Mouse (Mus musculus) forebrain, embryonic 10.5 days (tissue): ENCODE results near the gene Gpcpd1. TPM values are rescaled to one million over a fixed set of nuclear protein-coding genes. Genes with fewer than 3 reads are reported as not detected.
A peak's percentile ranks its signal among the peaks of the same experiment; 100 is the strongest.

ENCODE experiments used
- DNase-seq: peaks from one replicate; pipeline ENCODE4 v3.0.0-alpha.2; 2017; ENCODE audit warnings: low spot score; ENCODE audit errors: extremely low spot score
- H3K27ac ChIP-seq: fragments of 300-500 bp; sonication (generic); 2 replicates; pipeline ENCODE4 v1.5.1; 2016; ENCODE audit warnings: mild to moderate bottlenecking
- H3K27me3 ChIP-seq: fragments of 300-500 bp; sonication (generic); 2 replicates; pipeline ENCODE4 v1.6.1; 2016; ENCODE audit warnings: mild to moderate bottlenecking; ENCODE audit not compliant: poor library complexity, severe bottlenecking
- H3K36me3 ChIP-seq: fragments of 300-500 bp; sonication (generic); replicated peaks from 2 replicates; pipeline ENCODE4 v1.6.1; 2016; ENCODE audit warnings: mild to moderate bottlenecking, moderate library complexity
- H3K4me1 ChIP-seq: fragments of 300-500 bp; sonication (generic); 2 replicates; pipeline ENCODE4 v1.6.1; 2016
- H3K4me3 ChIP-seq: fragments of 300-500 bp; sonication (generic); 2 replicates; pipeline ENCODE4 v1.5.1; 2016; ENCODE audit warnings: mild to moderate bottlenecking, moderate library complexity
- H3K9me3 ChIP-seq: fragments of 300-500 bp; sonication (generic); 2 replicates; pipeline ENCODE4 v1.6.1; 2016; ENCODE audit warnings: mild to moderate bottlenecking, moderate library complexity
- WGBS: fragments of 180-500 bp; shearing (Covaris S2); methylation state at CpG from one replicate; pipeline ENCODE4 v1.1.7; 2016; 5-methylcytosine and 5-hydroxymethylcytosine counted together
- polyA plus RNA-seq: library from polyadenylated mRNA; unstranded; fragments of >200 nt; fragmentation: Nextera tagmentation; extraction: Ambion mirVana; gene quantifications from 2 replicates; pipeline ENCODE4 v1.2.1, GENCODE M21; 2016

The Gpcpd1 gene
- polyA plus RNA-seq, 1 experiment from 2014 or later: 31.7 TPM

DNA sequence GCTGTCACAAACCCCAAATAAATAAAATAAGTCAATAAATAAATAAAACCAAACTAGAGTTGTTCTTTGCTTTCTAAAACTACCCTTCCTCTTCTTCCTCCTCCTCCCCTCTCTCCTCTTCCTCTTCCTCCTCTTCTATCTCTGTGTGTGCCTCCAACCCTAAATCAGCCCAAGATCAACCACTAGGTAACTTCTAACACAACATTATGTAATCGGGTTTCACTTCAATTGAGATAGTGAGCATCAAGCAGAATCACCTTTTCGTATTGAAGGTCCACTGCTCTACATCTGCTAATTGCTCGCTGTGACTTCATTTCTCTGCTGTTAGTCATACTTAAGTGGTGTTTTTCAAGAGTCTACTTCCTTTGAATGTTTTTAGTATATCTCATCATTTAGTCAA, 8.8 kb downstream of the Gpcpd1 start:
- no peak for DNase-seq
- H3K36me3 ChIP-seq: peaks cover 6% of the 10 kb centered on the region; the same call in 1 of the 2 replicates
- H3K27ac ChIP-seq: no peak overlapping the region
- H3K4me1 ChIP-seq: peaks cover 17% of the 10 kb centered on the region
- 0 out of 2 replicates have a peak, but pooled peaks cover 2% of the 10 kb centered on the region for H3K9me3 ChIP-seq
- no peaks in the 10 kb centered on the region for H3K27me3 ChIP-seq
- H3K4me3 ChIP-seq: peak overlapping the region; percentile 87; the same call in 1 of the 2 replicates
- WGBS: 96% methylated on average over 3 of the region's 3 CpGs

DNA sequence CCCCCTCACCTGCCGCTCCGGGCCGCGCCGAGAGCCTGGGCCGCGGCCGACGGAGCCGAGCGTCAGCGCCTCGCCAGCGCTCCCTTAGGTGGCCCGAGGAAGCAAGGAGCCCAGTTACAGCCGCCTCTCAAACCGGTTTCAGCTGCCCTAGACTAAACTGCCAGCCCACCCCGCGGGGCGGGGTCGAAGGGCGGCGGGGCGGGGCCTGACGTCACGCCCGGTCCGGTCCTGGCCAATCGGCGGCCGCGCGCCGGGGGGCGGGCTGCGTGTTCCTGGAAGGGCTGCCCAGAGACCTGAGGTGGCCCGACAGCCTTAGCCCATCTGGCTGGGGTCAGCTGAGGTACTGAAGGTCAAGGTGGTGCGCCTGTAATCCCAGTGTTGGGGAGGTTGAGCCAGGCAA, 9.5 kb downstream of the Gpcpd1 start:
- WGBS: 1% methylated on average over 38 of the region's 38 CpGs
- Histone ChIP-seq H3K27me3 (no peaks in the 10 kb centered on the region), H3K27ac (peak overlapping the region; percentile 99), H3K36me3 (peaks cover 6% of the 10 kb centered on the region; the same call in 1 of the 2 replicates), H3K4me1 (peaks cover 17% of the 10 kb centered on the region), H3K9me3 (0 out of 2 replicates have a peak, but pooled peaks cover 2% of the 10 kb centered on the region), H3K4me3 (peak overlapping the region; percentile 87)
- DNase-seq: peak; percentile 94

- WGBS: 0% methylated on average over 41 of the region's 41 CpGs
- H3K9me3 ChIP-seq: 0 out of 2 replicates have a peak, but pooled peaks cover 2% of the 10 kb centered on the region
- peaks cover 17% of the 10 kb centered on the region for H3K4me1 ChIP-seq
- peaks cover 6% of the 10 kb centered on the region; the same call in 1 of the 2 replicates for H3K36me3 ChIP-seq
- no peaks in the 10 kb centered on the region for H3K27me3 ChIP-seq
- peak; percentile 67 for DNase-seq
- peak overlapping the region; percentile 87 for H3K4me3 ChIP-seq
- H3K27ac ChIP-seq: peak overlapping the region; percentile 99
These were observed 10.0 kb downstream of the Gpcpd1 start for GRCm38 (mm10) chr2:132577431-132577981.

- no peaks in the 10 kb centered on the region for H3K27me3 ChIP-seq
- DNase-seq: no peak
These were observed 10.9 kb downstream of the Gpcpd1 start for GRCm38 (mm10) chr2:132576522-132577135.

DNA sequence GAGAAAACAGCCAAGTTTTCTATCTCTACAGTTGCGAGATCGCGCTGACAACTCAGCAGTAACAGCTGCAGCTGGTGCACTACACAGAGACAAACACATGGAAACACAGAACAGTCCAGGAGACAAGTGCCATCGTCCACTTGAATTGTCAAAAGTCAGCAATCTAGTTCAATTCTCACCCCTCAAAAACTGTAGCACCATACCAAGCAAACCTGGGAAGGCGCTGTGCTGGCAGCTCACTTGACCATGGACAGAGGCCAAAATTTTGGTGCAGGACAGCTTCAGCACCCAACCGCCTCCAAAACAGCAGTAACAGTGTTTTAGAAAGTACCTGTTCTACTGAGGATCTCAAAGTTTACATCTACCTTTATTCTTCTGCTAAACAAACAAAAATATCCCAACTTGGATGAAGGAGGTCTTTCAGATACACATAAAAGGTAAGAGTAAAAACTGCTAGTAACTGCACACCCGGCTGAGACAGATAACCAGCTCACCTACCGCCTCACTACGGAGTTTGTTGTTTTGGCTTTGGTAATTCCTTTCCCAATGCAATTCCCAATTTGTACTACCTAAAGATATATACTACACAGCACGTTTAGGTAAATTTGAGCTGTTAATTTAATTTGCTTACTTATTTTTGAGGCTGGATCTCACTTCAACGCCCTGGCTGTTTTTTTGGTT, 11.6 kb downstream of the Gpcpd1 start:
- peak overlapping the region; percentile 2; the same call in 1 of the 2 replicates for H3K4me3 ChIP-seq
- H3K36me3 ChIP-seq: peaks cover 16% of the 10 kb centered on the region
- DNase-seq: no peak

More at GRCm38 (mm10) chr2:132576522-132577135, 10.9 kb downstream of the Gpcpd1 start:
- 59% methylated on average over 3 of the region's 3 CpGs for WGBS
- H3K9me3 ChIP-seq: 0 out of 2 replicates have a peak, but pooled peaks cover 2% of the 10 kb centered on the region
- H3K27ac ChIP-seq: peak overlapping the region; percentile 99; the same call in 1 of the 2 replicates
- peak overlapping the region; percentile 87 for H3K4me3 ChIP-seq
- H3K4me1 ChIP-seq: peaks cover 17% of the 10 kb centered on the region
- peaks cover 9% of the 10 kb centered on the region for H3K36me3 ChIP-seq

DNA sequence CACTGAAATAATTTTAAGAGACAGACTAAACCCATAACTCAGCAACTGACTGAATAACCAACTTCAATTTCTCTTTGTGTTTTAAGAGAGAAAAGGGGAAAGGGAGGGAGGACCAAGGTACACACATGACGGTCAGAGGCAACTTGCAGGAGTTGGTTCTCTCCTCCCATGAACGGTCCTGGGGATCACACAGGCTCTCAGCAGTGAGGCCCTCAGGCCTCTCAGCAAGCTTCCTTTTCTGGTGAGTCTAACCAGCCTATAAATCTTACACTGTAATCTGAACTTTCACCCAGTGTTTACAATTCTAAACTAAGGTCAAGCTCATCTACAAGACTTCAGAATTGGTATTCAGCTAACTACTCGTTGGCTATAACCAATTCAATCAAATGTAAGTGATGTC, 12.3 kb downstream of the Gpcpd1 start:
- 0 out of 2 replicates have a peak, but pooled peaks cover 2% of the 10 kb centered on the region for H3K9me3 ChIP-seq
- H3K27me3 ChIP-seq: no peaks in the 10 kb centered on the region
- H3K27ac ChIP-seq: no peak overlapping the region
- no peak for DNase-seq
- H3K4me3 ChIP-seq: no peak overlapping the region
- H3K4me1 ChIP-seq: peaks cover 17% of the 10 kb centered on the region
- H3K36me3 ChIP-seq: peaks cover 22% of the 10 kb centered on the region
- 86% methylated on average over 3 of the region's 3 CpGs for WGBS

More for the DNA sequence above, 11.6 kb downstream of the Gpcpd1 start:
- Histone ChIP-seq H3K9me3 (0 out of 2 replicates have a peak, but pooled peaks cover 2% of the 10 kb centered on the region), H3K27ac (no peak overlapping the region), H3K4me1 (peaks cover 17% of the 10 kb centered on the region), H3K27me3 (no peaks in the 10 kb centered on the region)
- WGBS: 90% methylated on average over 11 of the region's 11 CpGs

GRCm38 (mm10) chr2:132573280-132573679, 14.2 kb downstream of the Gpcpd1 start:
- peaks cover 38% of the 10 kb centered on the region for H3K36me3 ChIP-seq
- H3K27me3 ChIP-seq: no peaks in the 10 kb centered on the region
- no peaks in the 10 kb centered on the region for H3K9me3 ChIP-seq
- 89% methylated on average over 2 of the region's 2 CpGs for WGBS
- no peak overlapping the region for H3K4me3 ChIP-seq
- DNase-seq: no peak
- no peak overlapping the region for H3K27ac ChIP-seq
- H3K4me1 ChIP-seq: peaks cover 17% of the 10 kb centered on the region

DNA sequence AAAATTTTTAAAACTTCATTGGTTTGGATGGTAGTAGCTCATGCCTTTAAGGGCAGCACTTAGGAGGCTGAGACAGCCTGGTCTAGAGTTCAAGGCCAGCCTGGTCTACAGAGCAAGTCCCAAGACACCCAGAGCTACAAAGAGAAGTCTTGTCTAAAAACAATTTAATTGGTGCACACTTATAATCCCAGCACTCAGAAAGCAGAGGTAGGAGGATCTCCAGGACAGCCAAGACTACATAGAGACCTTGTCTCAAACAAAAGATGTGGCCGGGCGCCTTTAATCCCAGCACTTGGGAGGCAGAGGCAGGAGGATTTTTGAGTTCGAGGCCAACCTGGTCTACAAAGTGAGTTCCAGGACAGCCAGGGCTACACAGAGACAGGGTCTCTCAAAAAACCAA, 14.9 kb downstream of the Gpcpd1 start:
- peaks cover 17% of the 10 kb centered on the region for H3K4me1 ChIP-seq
- H3K27ac ChIP-seq: no peak overlapping the region
- H3K4me3 ChIP-seq: no peak overlapping the region
- WGBS: 95% methylated on average over 3 of the region's 3 CpGs
- H3K9me3 ChIP-seq: no peaks in the 10 kb centered on the region
- H3K27me3 ChIP-seq: no peaks in the 10 kb centered on the region
- no peak for DNase-seq
- peaks cover 43% of the 10 kb centered on the region for H3K36me3 ChIP-seq

DNA sequence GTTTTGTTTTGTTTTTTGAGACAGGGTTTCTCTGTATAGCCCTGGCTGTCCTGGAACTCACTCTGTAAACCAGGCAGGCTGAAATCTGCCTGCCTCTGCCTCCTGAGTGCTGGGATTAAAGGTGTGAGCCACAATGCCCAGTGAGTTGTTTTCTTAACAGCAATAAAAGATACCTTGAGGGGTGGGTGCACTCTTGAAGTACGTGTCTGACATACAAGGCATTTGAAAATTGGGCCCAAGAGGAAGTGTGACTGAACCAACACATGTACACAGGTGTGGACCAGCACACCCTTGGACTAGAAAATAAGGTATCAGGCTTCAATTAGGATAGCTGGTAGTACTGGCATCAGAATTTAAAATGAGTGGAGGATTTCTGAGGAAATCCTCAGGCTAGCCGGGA, 16.2 kb downstream of the Gpcpd1 start:
- H3K36me3 ChIP-seq: peaks cover 57% of the 10 kb centered on the region

DNA sequence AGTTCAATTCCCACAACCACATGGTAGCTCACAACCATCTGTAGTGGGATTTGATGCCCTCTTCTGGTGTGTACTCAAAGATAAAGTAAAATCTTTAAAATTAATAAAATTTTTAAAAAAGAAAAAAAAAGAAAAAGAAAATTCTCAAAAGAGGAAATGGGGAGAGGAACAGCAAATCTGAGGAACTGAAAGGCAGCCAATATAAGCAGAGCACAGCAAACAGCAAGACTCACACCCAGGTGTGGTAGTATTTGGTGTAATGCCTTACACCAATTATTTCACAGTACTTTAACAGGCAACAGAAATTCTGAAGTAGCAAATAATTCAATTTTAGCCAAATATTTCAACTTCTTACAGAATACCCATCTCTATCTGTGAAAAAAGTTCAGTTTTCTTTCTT, 16.7 kb downstream of the Gpcpd1 start:
- no peak for DNase-seq
- Histone ChIP-seq H3K27ac (no peak overlapping the region), H3K4me3 (no peak overlapping the region), H3K36me3 (peaks cover 61% of the 10 kb centered on the region), H3K4me1 (peaks cover 4% of the 10 kb centered on the region), H3K27me3 (no peaks in the 10 kb centered on the region), H3K9me3 (no peaks in the 10 kb centered on the region)

More for the DNA sequence above, 16.2 kb downstream of the Gpcpd1 start:
- DNase-seq: no peak
- Histone ChIP-seq H3K27me3 (no peaks in the 10 kb centered on the region), H3K4me1 (peaks cover 8% of the 10 kb centered on the region), H3K27ac (no peak overlapping the region), H3K4me3 (no peak overlapping the region), H3K9me3 (no peaks in the 10 kb centered on the region)
- WGBS: 93% methylated on average over 2 of the region's 2 CpGs

GRCm38 (mm10) chr2:132569686-132570085, 17.8 kb downstream of the Gpcpd1 start:
- WGBS: 94% methylated on average over 6 of the region's 6 CpGs
- no peaks in the 10 kb centered on the region for H3K27me3 ChIP-seq
- H3K27ac ChIP-seq: no peak overlapping the region
- H3K4me1 ChIP-seq: no peaks in the 10 kb centered on the region
- H3K4me3 ChIP-seq: no peak overlapping the region
- no peak for DNase-seq
- no peaks in the 10 kb centered on the region for H3K9me3 ChIP-seq
- H3K36me3 ChIP-seq: peaks cover 66% of the 10 kb centered on the region

GRCm38 (mm10) chr2:132567414-132567813, 20.1 kb downstream of the Gpcpd1 start:
- Histone ChIP-seq H3K4me3 (no peak overlapping the region), H3K36me3 (peaks cover 83% of the 10 kb centered on the region), H3K27me3 (no peaks in the 10 kb centered on the region), H3K4me1 (no peaks in the 10 kb centered on the region), H3K27ac (no peak overlapping the region), H3K9me3 (no peaks in the 10 kb centered on the region)
- WGBS: 93% methylated on average over 2 of the region's 2 CpGs
- DNase-seq: no peak

DNA sequence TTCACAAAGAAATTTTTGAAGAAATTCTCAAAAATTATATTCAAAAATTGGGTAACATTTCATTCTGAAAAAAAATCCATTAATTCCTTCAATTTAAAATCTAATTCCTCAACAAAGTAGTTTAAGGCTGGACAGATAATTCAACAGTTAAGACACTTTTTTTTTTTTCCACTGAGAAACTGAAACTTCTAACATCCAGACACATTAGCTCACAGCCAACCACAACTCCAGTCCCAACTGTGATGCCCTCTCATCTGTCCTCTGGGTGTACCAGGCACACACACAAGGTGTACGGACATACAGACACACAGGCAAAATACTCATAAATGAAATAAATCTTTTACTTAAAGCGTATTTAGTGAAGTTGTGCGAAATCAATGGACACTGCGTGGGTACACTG, 25.7 kb downstream of the Gpcpd1 start:
- H3K4me3 ChIP-seq: no peak overlapping the region
- no peak for DNase-seq
- WGBS: 96% methylated on average over 4 of the region's 4 CpGs

More for the DNA sequence above, 25.7 kb downstream of the Gpcpd1 start:
- H3K4me1 ChIP-seq: no peaks in the 10 kb centered on the region
- H3K36me3 ChIP-seq: peaks cover 38% of the 10 kb centered on the region
- H3K9me3 ChIP-seq: no peaks in the 10 kb centered on the region
- no peaks in the 10 kb centered on the region for H3K27me3 ChIP-seq
- H3K27ac ChIP-seq: no peak overlapping the region
